Mouse (Mus musculus) lung, postnatal 10 days (tissue): ENCODE measurements around the gene Alg5.

Source experiments
- DNase-seq: peaks from one replicate; pipeline ENCODE4 v3.0.0; 2021

Alg5 gene

GRCm38 (mm10) chr3:54737317-54737716 lies 2.0 kb downstream of the Alg5 start:
- no peak for DNase-seq

- DNase-seq = no peak
Observed at GRCm38 (mm10) chr3:54741965-54742364, 6.6 kb downstream of the Alg5 start.

GRCm38 (mm10) chr3:54745799-54746198 lies 10.5 kb downstream of the Alg5 start:
- DNase-seq = peak; percentile 48

- DNase-seq = no peak
Observed at GRCm38 (mm10) chr3:54753411-54753810, 18.1 kb downstream of the Alg5 start.

GRCm38 (mm10) chr3:54755145-54756041 lies 20.1 kb downstream of the Alg5 start, which contains the start of gene Smad9:
TSS of gene Smad9 (plus strand) at chr3:54755582.
- DNase-seq = peak; percentile 70

- DNase-seq = peak; percentile 59
Observed at GRCm38 (mm10) chr3:54756058-54756457, 20.7 kb downstream of the Alg5 start.

- DNase-seq = no peak
Observed at GRCm38 (mm10) chr3:54757446-54757845, 22.1 kb downstream of the Alg5 start.

- DNase-seq = no peak
Observed at GRCm38 (mm10) chr3:54759211-54759610, 23.9 kb downstream of the Alg5 start.

- DNase-seq = no peak
Observed at GRCm38 (mm10) chr3:54760321-54761115, 25.2 kb downstream of the Alg5 start.

- peak; percentile 45 for DNase-seq
Observed at GRCm38 (mm10) chr3:54761258-54761657, 25.9 kb downstream of the Alg5 start.

- peak; percentile 67 for DNase-seq
Observed at GRCm38 (mm10) chr3:54764418-54764817, 29.1 kb downstream of the Alg5 start.

- peak; percentile 34 for DNase-seq
Observed at GRCm38 (mm10) chr3:54765521-54765920, 30.2 kb downstream of the Alg5 start.

- DNase-seq = no peak
Observed at GRCm38 (mm10) chr3:54766034-54766433, 30.7 kb downstream of the Alg5 start.

GRCm38 (mm10) chr3:54766811-54767210 lies 31.5 kb downstream of the Alg5 start:
- no peak for DNase-seq

GRCm38 (mm10) chr3:54768592-54768991 lies 33.3 kb downstream of the Alg5 start:
- DNase-seq = no peak

GRCm38 (mm10) chr3:54769349-54770275 lies 34.3 kb downstream of the Alg5 start:
- DNase-seq = no peak

GRCm38 (mm10) chr3:54773613-54774012 lies 38.3 kb downstream of the Alg5 start:
- no peak for DNase-seq

- DNase-seq = no peak
Observed at GRCm38 (mm10) chr3:54775989-54776631, 40.8 kb downstream of the Alg5 start.

GRCm38 (mm10) chr3:54790601-54791000 lies 55.3 kb downstream of the Alg5 start:
- no peak for DNase-seq

- no peak for DNase-seq
Observed at GRCm38 (mm10) chr3:54791822-54792677, 56.7 kb downstream of the Alg5 start.

- DNase-seq = no peak
Observed at GRCm38 (mm10) chr3:54793762-54794161, 58.4 kb downstream of the Alg5 start.
